Mouse (Mus musculus): Measurements from ENCODE around the gene 1700122O11Rik. TPM values are rescaled to one million over a fixed set of nuclear protein-coding genes. Genes with fewer than 3 reads are reported as not detected.

The 1700122O11Rik gene
- polyA plus RNA-seq (2012; ENCODE audit: insufficient read depth, insufficient read length, low replicate concordance, missing spikeins): not detected in 2 replicates

- 97% methylated on average over 2 of the region's 2 CpGs for WGBS
- no peak within 1 kb of the TSS for H3K27ac ChIP-seq (ENCODE audit: insufficient read depth, low read depth, low read length)
- H3K4me1 ChIP-seq (ENCODE audit: control insufficient read depth, insufficient read depth, low read length): peaks cover 4% of the 10 kb centered on the region
- TF ChIP-seq CTCF (IDR thresholded peaks at IDR 0.05; ENCODE audit: insufficient read depth, low read depth, low read length) (no peak), POLR2A (IDR thresholded peaks at IDR 0.05; ENCODE audit: insufficient read depth, low read depth, low read length) (no peak)
- H3K4me3 ChIP-seq (ENCODE audit: insufficient read depth, low read depth, low read length): no peak within 1 kb of the TSS
Measured at GRCm38 (mm10) chr17:48038193-48038592, at the start of gene 1700122O11Rik. Gene 1700122O11Rik, minus strand, starts transcription at chr17:48038293.

GRCm38 (mm10) chr17:48080626-48081025, 42.5 kb upstream of the 1700122O11Rik start:
- WGBS: 61% methylated on average over 3 of the region's 3 CpGs

GRCm38 (mm10) chr17:48067729-48068128, 29.6 kb upstream of the 1700122O11Rik start:
- no peak for TF ChIP-seq POLR2A (IDR thresholded peaks at IDR 0.05; ENCODE audit: insufficient read depth, low read depth, low read length)
- no peak for TF ChIP-seq CTCF (IDR thresholded peaks at IDR 0.05; ENCODE audit: insufficient read depth, low read depth, low read length)
- Histone ChIP-seq H3K4me3 (ENCODE audit: insufficient read depth, low read depth, low read length) (no peak overlapping the region), H3K4me1 (ENCODE audit: control insufficient read depth, insufficient read depth, low read length) (peaks cover 2% of the 10 kb centered on the region; the same call in 1 of the 2 replicates), H3K27ac (ENCODE audit: insufficient read depth, low read depth, low read length) (no peak overlapping the region)
- WGBS: 54% methylated on average over 5 of the region's 5 CpGs

More at GRCm38 (mm10) chr17:48080626-48081025, 42.5 kb upstream of the 1700122O11Rik start:
- TF ChIP-seq POLR2A (IDR thresholded peaks at IDR 0.05; ENCODE audit: insufficient read depth, low read depth, low read length): no peak
- TF ChIP-seq CTCF (IDR thresholded peaks at IDR 0.05; ENCODE audit: insufficient read depth, low read depth, low read length): no peak
- Histone ChIP-seq H3K27ac (ENCODE audit: insufficient read depth, low read depth, low read length) (no peak overlapping the region), H3K4me3 (ENCODE audit: insufficient read depth, low read depth, low read length) (no peak overlapping the region), H3K4me1 (ENCODE audit: control insufficient read depth, insufficient read depth, low read length) (no peaks in the 10 kb centered on the region)

- no peak for TF ChIP-seq POLR2A (IDR thresholded peaks at IDR 0.05; ENCODE audit: insufficient read depth, low read depth, low read length)
- Histone ChIP-seq H3K27ac (ENCODE audit: insufficient read depth, low read depth, low read length) (no peak overlapping the region), H3K4me3 (ENCODE audit: insufficient read depth, low read depth, low read length) (no peak overlapping the region), H3K4me1 (ENCODE audit: control insufficient read depth, insufficient read depth, low read length) (peaks cover 2% of the 10 kb centered on the region; the same call in 1 of the 2 replicates)
- 74% methylated on average over 10 of the region's 10 CpGs for WGBS
Measured at GRCm38 (mm10) chr17:48067083-48067614, 29.1 kb upstream of the 1700122O11Rik start.

GRCm38 (mm10) chr17:48065081-48065501, 27.0 kb upstream of the 1700122O11Rik start:
- Histone ChIP-seq H3K4me3 (ENCODE audit: insufficient read depth, low read depth, low read length) (no peak overlapping the region), H3K27ac (ENCODE audit: insufficient read depth, low read depth, low read length) (no peak overlapping the region), H3K4me1 (ENCODE audit: control insufficient read depth, insufficient read depth, low read length) (peaks cover 2% of the 10 kb centered on the region; the same call in 1 of the 2 replicates)
- WGBS: 47% methylated on average over 5 of the region's 5 CpGs
- no peak for TF ChIP-seq CTCF (IDR thresholded peaks at IDR 0.05; ENCODE audit: insufficient read depth, low read depth, low read length)

GRCm38 (mm10) chr17:48064196-48064843, 26.2 kb upstream of the 1700122O11Rik start:
- WGBS: 41% methylated on average over 10 of the region's 10 CpGs
- no peak overlapping the region for H3K27ac ChIP-seq (ENCODE audit: insufficient read depth, low read depth, low read length)
- H3K4me1 ChIP-seq (ENCODE audit: control insufficient read depth, insufficient read depth, low read length): peaks cover 2% of the 10 kb centered on the region; the same call in 1 of the 2 replicates
- H3K4me3 ChIP-seq (ENCODE audit: insufficient read depth, low read depth, low read length): no peak overlapping the region
- TF ChIP-seq CTCF (IDR thresholded peaks at IDR 0.05; ENCODE audit: insufficient read depth, low read depth, low read length) (no peak), POLR2A (IDR thresholded peaks at IDR 0.05; ENCODE audit: insufficient read depth, low read depth, low read length) (no peak)

- Histone ChIP-seq H3K4me3 (ENCODE audit: insufficient read depth, low read depth, low read length) (no peak overlapping the region), H3K4me1 (ENCODE audit: control insufficient read depth, insufficient read depth, low read length) (peaks cover 16% of the 10 kb centered on the region), H3K27ac (ENCODE audit: insufficient read depth, low read depth, low read length) (no peak overlapping the region)
- TF ChIP-seq POLR2A (IDR thresholded peaks at IDR 0.05; ENCODE audit: insufficient read depth, low read depth, low read length) (no peak), CTCF (IDR thresholded peaks at IDR 0.05; ENCODE audit: insufficient read depth, low read depth, low read length) (no peak)
- 2% methylated on average over 12 of the region's 12 CpGs for WGBS
Measured at GRCm38 (mm10) chr17:48057382-48057781, 19.3 kb upstream of the 1700122O11Rik start.

GRCm38 (mm10) chr17:48055076-48055816, 17.2 kb upstream of the 1700122O11Rik start:
- Histone ChIP-seq H3K4me3 (ENCODE audit: insufficient read depth, low read depth, low read length) (no peak overlapping the region), H3K27ac (ENCODE audit: insufficient read depth, low read depth, low read length) (no peak overlapping the region), H3K4me1 (ENCODE audit: control insufficient read depth, insufficient read depth, low read length) (peaks cover 16% of the 10 kb centered on the region)
- 28% methylated on average over 19 of the region's 20 CpGs for WGBS
- TF ChIP-seq POLR2A (IDR thresholded peaks at IDR 0.05; ENCODE audit: insufficient read depth, low read depth, low read length): no peak
- no peak for TF ChIP-seq CTCF (IDR thresholded peaks at IDR 0.05; ENCODE audit: insufficient read depth, low read depth, low read length)

GRCm38 (mm10) chr17:48053646-48054045, 15.6 kb upstream of the 1700122O11Rik start:
- TF ChIP-seq POLR2A (IDR thresholded peaks at IDR 0.05; ENCODE audit: insufficient read depth, low read depth, low read length): no peak
- TF ChIP-seq CTCF (IDR thresholded peaks at IDR 0.05; ENCODE audit: insufficient read depth, low read depth, low read length): no peak
- Histone ChIP-seq H3K27ac (ENCODE audit: insufficient read depth, low read depth, low read length) (no peak overlapping the region), H3K4me3 (ENCODE audit: insufficient read depth, low read depth, low read length) (no peak overlapping the region), H3K4me1 (ENCODE audit: control insufficient read depth, insufficient read depth, low read length) (peaks cover 16% of the 10 kb centered on the region)
- WGBS: 79% methylated on average over 2 of the region's 2 CpGs

All from olfactory bulb, adult 2 months (tissue).